Mouse (Mus musculus) lung, adult 2 months (tissue): Measurements from ENCODE around the gene Fam83f.

Source experiments
- CTCF ChIP-seq: fragments of 200-500 bp; IDR thresholded peaks from 2 replicates; pipeline ENCODE4 v1.5.1; 2011; ENCODE audit warnings: mild to moderate bottlenecking, low read length, control low read depth; ENCODE audit not compliant: insufficient read depth
- POLR2A ChIP-seq: fragments of 200-500 bp; IDR thresholded peaks from 2 replicates; pipeline ENCODE4 v1.6.1; 2011; ENCODE audit warnings: low read depth, mild to moderate bottlenecking, control low read depth, low read length, borderline replicate concordance; ENCODE audit errors: extremely low read depth

GRCm38 (mm10) chr15:80720249-80720648, 48.6 kb downstream of the Fam83f start:
- no peak for TF ChIP-seq CTCF
- no peak for TF ChIP-seq POLR2A
